Mouse (Mus musculus) kidney, adult 2 months (tissue): ENCODE data around the gene Kctd21. TPM values are rescaled to one million over a fixed set of nuclear protein-coding genes. Genes with fewer than 3 reads are reported as not detected.

Experiments used
- DNase-seq: peaks from one replicate; pipeline ENCODE4 v3.0.0; 2021
- H3K27ac ChIP-seq: fragments of 200-500 bp; 2 replicates; pipeline ENCODE4 v1.5.1; 2012; ENCODE audit warnings: low read depth, low read length, control low read depth, inconsistent platforms; ENCODE audit not compliant: insufficient read depth
- H3K27me3 ChIP-seq: fragments of 200-500 bp; replicated peaks from 2 replicates; pipeline ENCODE4 v1.6.1; 2012; ENCODE audit warnings: mild to moderate bottlenecking, moderate library complexity, low read length, inconsistent platforms; ENCODE audit not compliant: control insufficient read depth, insufficient read depth
- H3K36me3 ChIP-seq: fragments of 200-500 bp; 2 replicates; pipeline ENCODE4 v1.6.1; 2012; ENCODE audit warnings: mild to moderate bottlenecking, moderate library complexity, low read length, inconsistent platforms; ENCODE audit not compliant: control insufficient read depth, insufficient read depth
- H3K4me1 ChIP-seq: fragments of 200-500 bp; 2 replicates; pipeline ENCODE4 v1.6.1; 2011; ENCODE audit warnings: low read length; ENCODE audit not compliant: control insufficient read depth, insufficient read depth
- H3K4me3 ChIP-seq: fragments of 200-500 bp; 2 replicates; pipeline ENCODE4 v1.5.1; 2011; ENCODE audit warnings: mild to moderate bottlenecking, low read depth, low read length, control low read depth; ENCODE audit not compliant: insufficient read depth
- CTCF ChIP-seq: fragments of 200-500 bp; conservative IDR thresholded peaks from 2 replicates; pipeline ENCODE4 v1.5.1; 2011; ENCODE audit warnings: low read depth, mild to moderate bottlenecking, control low read depth, low read length, moderate library complexity, mixed read lengths; ENCODE audit not compliant: insufficient read depth, insufficient read length
- POLR2A ChIP-seq: fragments of 200-500 bp; IDR thresholded peaks from one replicate; pipeline ENCODE4 v1.6.1; 2011; ENCODE audit warnings: low read depth, low read length, control low read depth
- WGBS: fragments of 180-500 bp; shearing (Covaris S2); methylation state at CpG from one replicate; pipeline ENCODE4 v1.1.7; 2018; 5-methylcytosine and 5-hydroxymethylcytosine counted together
- polyA plus RNA-seq: library from polyadenylated mRNA; depleted of rRNA; stranded (reverse); fragments of >200 nt; gene quantifications from 2 replicates; pipeline ENCODE4 v1.2.3, GENCODE M21; 2012

Gene Kctd21
- polyA plus RNA-seq, 1 experiment, result 6.3 TPM

GRCm38 (mm10) chr7:97309461-97310340, 22.4 kb upstream of the Kctd21 start:
- no peaks in the 10 kb centered on the region for H3K4me1 ChIP-seq
- no peak for TF ChIP-seq POLR2A
- no peak for TF ChIP-seq CTCF
- DNase-seq, result no peak
- no peak overlapping the region for H3K4me3 ChIP-seq
- 91% methylated on average over 4 of the region's 4 CpGs for WGBS
- no peaks in the 10 kb centered on the region for H3K27me3 ChIP-seq
- no peak overlapping the region for H3K27ac ChIP-seq
- H3K36me3 ChIP-seq, result no peaks in the 10 kb centered on the region; the same call in 1 of the 2 replicates

- 93% methylated on average over 3 of the region's 3 CpGs for WGBS
- TF ChIP-seq CTCF, result no peak
- TF ChIP-seq POLR2A, result no peak
These were observed 21.8 kb upstream of the Kctd21 start for GRCm38 (mm10) chr7:97310341-97310635.

GRCm38 (mm10) chr7:97311620-97312019, 20.5 kb upstream of the Kctd21 start:
- Histone ChIP-seq H3K27ac (no peak overlapping the region), H3K36me3 (no peaks in the 10 kb centered on the region; the same call in 1 of the 2 replicates), H3K4me1 (no peaks in the 10 kb centered on the region), H3K27me3 (no peaks in the 10 kb centered on the region), H3K4me3 (no peak overlapping the region)
- 92% methylated on average over 14 of the region's 14 CpGs for WGBS
- DNase-seq, result no peak
- TF ChIP-seq CTCF (no peak), POLR2A (no peak)

More at GRCm38 (mm10) chr7:97310341-97310635, 21.8 kb upstream of the Kctd21 start:
- H3K27ac ChIP-seq, result no peak overlapping the region
- H3K36me3 ChIP-seq, result no peaks in the 10 kb centered on the region; the same call in 1 of the 2 replicates
- no peak for DNase-seq
- no peak overlapping the region for H3K4me3 ChIP-seq
- H3K27me3 ChIP-seq, result no peaks in the 10 kb centered on the region
- H3K4me1 ChIP-seq, result no peaks in the 10 kb centered on the region

- TF ChIP-seq POLR2A, result no peak
- TF ChIP-seq CTCF, result no peak
- Histone ChIP-seq H3K27me3 (no peaks in the 10 kb centered on the region), H3K4me1 (no peaks in the 10 kb centered on the region), H3K27ac (no peak overlapping the region), H3K4me3 (no peak overlapping the region), H3K36me3 (no peaks in the 10 kb centered on the region; the same call in 1 of the 2 replicates)
- DNase-seq, result no peak
- WGBS, result 92% methylated on average over 17 of the region's 17 CpGs
These were observed 19.9 kb upstream of the Kctd21 start for GRCm38 (mm10) chr7:97312196-97312595.

GRCm38 (mm10) chr7:97312856-97313255, 19.3 kb upstream of the Kctd21 start:
- DNase-seq, result no peak
- H3K4me1 ChIP-seq, result no peaks in the 10 kb centered on the region
- no peak overlapping the region for H3K27ac ChIP-seq
- H3K4me3 ChIP-seq, result no peak overlapping the region
- 90% methylated on average over 6 of the region's 6 CpGs for WGBS
- H3K27me3 ChIP-seq, result no peaks in the 10 kb centered on the region
- no peaks in the 10 kb centered on the region for H3K36me3 ChIP-seq
- no peak for TF ChIP-seq CTCF
- TF ChIP-seq POLR2A, result no peak

GRCm38 (mm10) chr7:97313364-97313995, 18.6 kb upstream of the Kctd21 start:
- TF ChIP-seq POLR2A, result no peak
- no peak for TF ChIP-seq CTCF
- Histone ChIP-seq H3K4me1 (no peaks in the 10 kb centered on the region), H3K27ac (no peak overlapping the region), H3K27me3 (no peaks in the 10 kb centered on the region), H3K36me3 (no peaks in the 10 kb centered on the region), H3K4me3 (no peak overlapping the region)
- WGBS, result 44% methylated on average over 7 of the region's 7 CpGs
- DNase-seq, result no peak

GRCm38 (mm10) chr7:97314646-97315045, 17.5 kb upstream of the Kctd21 start:
- Histone ChIP-seq H3K4me3 (no peak overlapping the region), H3K36me3 (no peaks in the 10 kb centered on the region), H3K27ac (no peak overlapping the region), H3K27me3 (no peaks in the 10 kb centered on the region), H3K4me1 (no peaks in the 10 kb centered on the region)
- TF ChIP-seq POLR2A (no peak), CTCF (no peak)
- no peak for DNase-seq
- WGBS, result 85% methylated on average over 5 of the region's 5 CpGs
